Mouse (Mus musculus): ENCODE measurements around the gene Drc1.

The Drc1 gene

GRCm38 (mm10) chr5:30287106-30287882, 6.1 kb downstream of the Drc1 start:
- DNase-seq, result no peak

DNA sequence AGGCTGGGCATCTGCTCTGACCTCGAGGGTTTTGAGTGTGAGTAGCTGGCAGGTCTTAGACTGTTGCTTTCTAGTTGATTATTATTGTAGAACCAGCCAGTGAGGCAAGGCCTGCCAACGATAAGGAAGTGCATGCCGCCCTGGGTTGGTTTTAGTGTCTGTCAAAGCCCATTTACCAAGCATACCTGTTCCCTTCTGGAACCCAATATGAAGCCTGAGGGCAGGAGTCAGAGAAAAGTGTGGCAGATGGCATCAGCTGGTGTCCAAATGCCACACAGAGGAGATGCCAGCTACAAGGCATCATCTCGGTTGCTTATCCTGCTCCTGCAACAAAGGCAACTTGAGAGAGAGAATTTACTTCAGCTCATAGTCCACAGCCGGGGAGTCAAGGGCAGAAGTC, 59.6 kb downstream of the Drc1 start:
- no peak for DNase-seq

- DNase-seq, result no peak
These were observed 60.6 kb downstream of the Drc1 start for GRCm38 (mm10) chr5:30341601-30342365.

- no peak for DNase-seq
These were observed 61.4 kb downstream of the Drc1 start for GRCm38 (mm10) chr5:30342601-30343015.

- DNase-seq, result peak; percentile 60 to 73
These were observed 61.9 kb downstream of the Drc1 start for GRCm38 (mm10) chr5:30343107-30343506.

- DNase-seq, result no peak
These were observed 62.7 kb downstream of the Drc1 start for GRCm38 (mm10) chr5:30343886-30344285.

DNA sequence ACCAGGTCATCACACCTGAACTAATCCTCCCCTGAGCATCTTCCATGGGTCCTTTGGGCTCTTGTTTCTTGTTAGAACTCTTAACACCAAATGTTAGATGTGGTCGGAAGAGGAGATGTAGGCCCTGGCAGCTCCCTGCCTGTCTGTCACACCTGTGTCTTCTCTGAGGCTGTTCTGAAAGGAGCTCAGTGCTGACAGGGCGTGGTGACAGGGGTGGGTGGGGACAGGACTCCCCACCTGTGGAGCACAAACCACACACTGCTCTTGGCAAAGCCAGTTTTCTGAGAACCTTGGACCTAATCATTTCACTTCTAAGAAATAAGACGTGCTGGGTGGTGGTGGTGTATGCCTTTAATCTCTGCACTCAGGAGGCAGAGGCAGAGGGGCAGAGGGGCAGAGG, 72.4 kb downstream of the Drc1 start:
- no peak for DNase-seq

DNA sequence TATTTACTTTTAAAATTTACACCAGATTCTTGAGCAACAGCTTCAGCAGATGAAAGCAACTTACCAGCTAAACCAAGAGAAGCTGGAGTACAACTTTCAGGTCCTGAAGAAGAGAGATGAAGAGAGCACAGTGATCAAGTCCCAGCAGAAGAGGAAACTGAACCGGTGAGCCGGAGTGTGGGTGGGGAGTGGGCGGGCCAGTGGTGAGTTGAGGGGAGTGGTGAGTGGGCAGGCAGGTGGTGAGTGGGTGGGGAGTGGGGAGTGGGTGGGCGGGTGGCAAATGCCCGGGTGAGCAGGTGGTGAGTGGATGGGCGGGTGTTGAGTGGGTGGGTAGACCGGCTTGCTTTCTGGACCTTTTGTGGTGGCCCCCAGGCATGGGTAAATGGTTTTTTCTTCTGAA, 73.9 kb downstream of the Drc1 start:
- no peak for DNase-seq

DNA sequence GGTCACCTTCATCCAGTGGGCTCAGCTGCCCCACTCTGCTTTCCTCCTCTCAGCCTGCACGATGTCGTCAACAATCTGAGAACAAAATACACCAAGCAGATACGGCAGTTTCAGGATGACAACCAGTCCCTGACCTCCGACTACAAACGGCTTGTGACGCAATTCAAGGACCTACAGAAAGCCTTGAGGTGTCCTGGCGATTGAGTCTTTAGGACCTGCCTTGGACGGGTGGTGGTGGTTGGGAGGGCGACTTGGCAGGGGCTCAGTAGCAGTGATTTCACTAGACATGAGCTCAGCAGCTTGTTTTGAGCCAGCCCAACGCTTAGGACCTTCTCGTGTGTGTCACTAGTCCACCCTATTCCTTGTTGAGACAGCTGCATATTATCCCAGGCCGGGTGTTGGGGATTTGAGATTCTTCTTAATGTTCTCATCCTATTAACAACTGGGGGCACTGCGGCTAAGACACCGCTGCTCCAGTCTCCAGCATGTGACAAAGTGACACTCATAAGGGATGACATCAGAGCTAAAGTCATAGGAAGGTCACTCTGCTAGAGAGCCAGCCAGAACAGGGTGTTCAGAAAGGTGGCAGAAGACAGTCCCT, 74.5 kb downstream of the Drc1 start:
- no peak for DNase-seq

DNA sequence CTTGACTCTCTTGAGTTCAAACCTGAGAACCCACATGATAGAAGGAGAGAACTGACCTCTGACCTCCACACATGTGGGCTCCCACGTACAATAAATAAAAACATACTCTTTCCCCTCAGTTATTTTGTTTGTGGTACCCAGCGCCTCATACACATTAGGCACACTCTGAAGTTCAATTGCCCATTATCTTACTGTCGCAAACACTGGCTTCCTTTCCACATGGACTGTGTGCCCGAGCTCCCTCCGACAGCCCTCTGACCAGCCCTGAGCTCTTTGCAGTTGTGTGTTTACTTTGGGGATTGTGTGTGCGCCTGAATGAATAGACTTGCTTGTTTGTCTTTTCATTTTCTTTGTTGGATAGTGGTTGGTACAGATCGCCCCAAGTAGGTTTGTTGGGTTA, 75.5 kb downstream of the Drc1 start:
- no peak for DNase-seq

DNA sequence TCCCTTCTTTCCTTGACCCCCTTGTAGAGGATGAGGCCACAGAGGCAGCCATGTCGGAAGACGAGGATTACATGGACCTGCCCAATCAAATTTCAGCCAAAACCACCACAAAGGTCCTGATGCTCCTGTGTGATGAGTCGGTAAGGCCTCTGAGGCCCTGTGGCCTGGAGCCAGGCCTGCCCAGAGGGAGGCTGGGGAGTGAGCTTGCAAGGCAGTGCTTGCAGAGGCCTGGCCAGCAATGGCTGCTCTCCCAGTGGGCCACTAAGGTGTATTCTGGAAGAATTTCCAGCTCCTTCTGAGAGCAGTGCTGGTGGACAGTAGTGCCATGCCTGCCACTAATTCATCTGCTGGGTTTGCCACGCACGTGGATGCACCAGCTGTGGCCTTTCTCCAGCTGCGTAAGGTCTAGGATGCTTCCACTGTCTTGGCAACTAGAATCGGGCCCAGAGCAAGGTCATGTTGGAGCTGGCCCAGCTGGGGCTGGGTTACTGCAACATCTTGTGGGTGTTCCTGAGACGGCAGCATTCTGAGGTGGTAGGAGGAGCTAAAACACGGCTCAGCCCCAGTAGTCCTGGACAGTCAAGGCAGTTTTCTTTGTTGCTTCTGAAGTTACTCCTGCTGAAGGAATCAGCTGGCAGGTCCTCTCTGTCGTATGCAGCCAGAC, 77.4 kb downstream of the Drc1 start:
- DNase-seq, result peak; percentile 36 to 74

GRCm38 (mm10) chr5:30367405-30367804, 86.2 kb downstream of the Drc1 start:
- DNase-seq, result no peak

DNA sequence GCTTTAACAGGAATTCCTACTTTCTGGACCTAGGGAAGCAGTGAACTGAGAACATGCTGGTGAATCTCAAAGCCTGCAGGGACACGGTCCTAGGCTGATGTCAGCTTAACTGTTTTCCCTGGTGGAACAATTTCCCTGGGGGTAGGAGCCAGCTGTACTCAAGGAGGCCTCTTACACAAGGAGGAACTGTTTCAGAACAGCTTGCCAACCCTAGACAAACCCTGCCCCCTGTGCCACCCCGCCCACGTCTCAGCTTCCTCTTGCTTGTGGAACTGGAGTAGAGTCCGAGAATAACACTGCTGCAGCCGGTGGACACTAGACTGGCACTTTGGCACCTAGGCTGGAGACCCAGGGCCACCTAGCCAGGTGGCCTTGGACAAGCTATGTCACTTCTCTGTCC, 88.2 kb downstream of the Drc1 start:
- DNase-seq, result peak; percentile 72 to 73

DNA sequence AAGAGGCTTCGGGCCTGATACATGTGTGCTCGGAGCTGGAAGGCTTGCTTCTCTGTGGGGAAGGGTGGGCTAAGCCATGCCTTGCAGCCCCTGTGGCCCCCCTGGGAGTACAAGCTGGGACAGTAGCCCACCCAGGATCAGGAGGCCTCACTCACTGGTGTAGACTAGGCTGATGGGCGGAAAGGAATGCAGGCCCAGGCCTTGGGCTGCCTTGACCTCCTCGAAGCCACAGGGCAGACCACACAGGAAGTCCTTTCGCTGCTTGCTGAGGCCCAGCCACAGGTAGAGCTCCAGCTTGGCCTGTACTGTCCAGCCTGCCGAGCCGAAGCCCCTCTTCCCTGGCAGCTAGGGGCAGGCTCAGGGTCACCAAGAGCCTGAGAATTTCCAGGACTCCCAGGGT, 101.7 kb downstream of the Drc1 start:
- DNase-seq, result no peak

- DNase-seq, result no peak
These were observed 106.5 kb downstream of the Drc1 start for GRCm38 (mm10) chr5:30387726-30388125.

GRCm38 (mm10) chr5:30389836-30390235, 108.6 kb downstream of the Drc1 start:
- DNase-seq, result no peak

DNA sequence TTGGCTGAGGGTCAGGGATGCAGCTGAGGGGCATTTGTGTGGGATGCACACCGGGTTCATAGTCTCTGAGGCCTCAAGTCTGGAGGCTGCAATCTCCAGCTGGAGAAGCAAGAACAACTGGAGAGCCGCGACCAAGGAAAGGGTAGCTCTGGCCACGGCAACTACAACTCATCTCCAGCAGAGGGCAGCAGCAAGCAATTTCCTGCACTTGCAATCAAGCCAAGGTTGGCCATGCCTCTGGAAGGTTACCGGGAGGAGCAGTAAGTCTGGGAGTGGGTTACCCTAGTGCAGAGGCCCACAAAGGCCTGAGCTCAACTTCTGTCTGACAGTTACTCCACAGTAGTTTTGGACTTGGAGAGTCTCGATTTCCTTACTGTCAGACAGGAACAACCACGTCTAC, 110.3 kb downstream of the Drc1 start:
- peak; percentile 58 to 76 for DNase-seq

DNA sequence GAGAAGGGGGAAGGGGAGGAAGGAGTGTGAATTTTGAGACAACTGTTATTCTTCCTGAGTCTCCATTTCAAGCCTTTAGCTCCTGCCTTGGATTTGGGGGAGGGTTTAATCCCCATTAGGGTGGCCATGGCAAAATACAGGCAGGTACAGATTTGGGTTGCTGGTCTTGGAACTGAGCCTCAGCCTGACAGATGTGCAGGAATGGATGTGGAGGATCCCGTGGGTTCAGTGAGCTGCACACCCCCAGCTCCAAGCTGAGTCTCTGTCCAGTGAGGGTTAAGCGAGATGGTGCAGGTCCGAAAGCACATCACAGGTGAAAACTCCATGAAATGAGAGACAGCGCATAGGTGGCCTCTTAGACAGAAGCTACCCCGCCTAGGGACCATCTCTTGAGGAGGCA, 119.3 kb downstream of the Drc1 start:
- no peak for DNase-seq

DNA sequence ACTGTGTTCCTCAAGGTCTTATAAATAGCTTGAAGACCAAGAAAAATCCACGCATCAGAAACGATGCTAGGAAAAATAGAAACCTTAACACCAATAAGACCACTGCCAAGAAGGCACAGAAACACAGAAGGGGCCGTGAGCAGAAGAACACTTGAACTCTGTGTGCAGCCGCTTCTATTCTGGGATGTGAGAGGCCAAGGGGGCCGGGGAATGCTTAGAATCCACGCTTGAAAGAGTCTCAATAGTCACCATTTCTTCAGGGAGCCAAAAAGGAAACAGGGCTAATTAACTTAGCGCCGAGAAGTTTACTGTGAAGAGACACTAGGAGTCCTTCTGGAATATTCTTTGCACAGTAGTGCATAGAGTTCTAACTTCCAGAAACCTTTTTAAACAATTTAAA, 120.0 kb downstream of the Drc1 start:
- DNase-seq, result no peak

DNA sequence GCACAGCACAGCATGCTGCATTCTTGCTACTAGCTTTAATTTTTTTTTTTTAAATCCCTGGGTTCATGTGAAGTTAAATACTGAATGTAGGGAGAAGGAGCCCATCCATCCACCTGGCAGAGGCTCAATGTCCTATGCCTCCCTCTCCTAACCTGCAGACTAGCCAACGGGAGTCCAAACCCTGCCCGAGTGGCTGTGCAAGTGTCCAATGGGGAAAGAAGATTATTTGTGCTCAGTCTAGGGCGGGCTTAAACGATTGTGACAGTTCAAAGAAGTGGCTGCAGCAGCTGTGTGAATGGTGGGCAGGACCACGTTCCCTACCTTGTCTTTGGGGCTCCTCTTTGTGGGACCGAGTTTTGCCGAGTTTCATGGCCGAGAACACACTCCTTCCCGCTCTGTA, 125.7 kb downstream of the Drc1 start:
- DNase-seq, result peak in 1 of 2 experiments; percentile 12

DNA sequence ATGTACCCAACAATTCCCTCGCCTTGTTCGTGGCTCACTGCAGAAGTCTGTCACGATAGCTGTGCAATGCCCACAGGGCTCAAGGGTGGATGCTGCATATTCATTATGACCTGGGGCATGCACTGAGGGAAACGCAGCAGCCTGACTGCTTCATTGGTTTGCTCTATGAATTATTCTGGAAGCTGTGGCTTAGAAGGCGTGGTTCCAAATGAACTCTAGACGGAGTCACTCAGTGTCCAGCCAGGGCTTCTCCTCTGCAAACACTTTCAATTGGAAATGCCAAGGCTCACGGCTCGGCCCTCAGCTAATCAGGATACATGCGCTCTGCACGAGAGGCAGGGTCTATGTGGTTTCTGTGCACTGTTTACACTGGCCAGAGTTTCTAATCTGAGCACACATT, 130.3 kb downstream of the Drc1 start:
- DNase-seq, result no peak

DNA sequence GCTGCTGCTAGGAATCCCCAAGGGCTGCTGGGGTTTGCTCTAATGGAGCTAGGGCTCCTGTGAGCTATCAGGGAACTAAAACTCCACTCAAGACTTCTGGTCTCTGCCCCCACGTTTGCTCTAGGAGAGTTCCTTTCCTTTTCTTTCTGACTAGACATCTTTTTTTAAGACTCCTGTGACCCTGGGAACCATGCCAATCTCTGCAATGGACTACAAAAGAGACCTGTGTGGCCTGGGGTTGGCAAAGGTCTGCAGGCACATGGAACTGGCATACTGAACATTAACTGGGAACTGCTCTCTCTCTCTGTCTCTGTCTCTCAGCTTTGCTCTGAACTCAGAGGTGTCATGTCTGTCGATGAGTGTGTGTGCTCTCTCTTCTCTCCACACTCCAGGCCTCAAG, 134.2 kb downstream of the Drc1 start:
- DNase-seq, result no peak

- no peak for DNase-seq
These were observed 134.7 kb downstream of the Drc1 start for GRCm38 (mm10) chr5:30415876-30416275.
